Mouse (Mus musculus) cerebellum, adult 18-20 months (tissue): Measurements from ENCODE around the gene Tectb.
A peak's percentile ranks its signal among the peaks of the same experiment; 100 is the strongest.
"Not testable (repeated sequence)": the region's sequence is repeated elsewhere in the genome, so short reads cannot be mapped to it uniquely, and the experiment has no call there.

Experiments used
- DNase-seq, 2 experiments: peaks; one replicate each; pipeline ENCODE4 v3.0.0; 2021

Tectb gene

DNA sequence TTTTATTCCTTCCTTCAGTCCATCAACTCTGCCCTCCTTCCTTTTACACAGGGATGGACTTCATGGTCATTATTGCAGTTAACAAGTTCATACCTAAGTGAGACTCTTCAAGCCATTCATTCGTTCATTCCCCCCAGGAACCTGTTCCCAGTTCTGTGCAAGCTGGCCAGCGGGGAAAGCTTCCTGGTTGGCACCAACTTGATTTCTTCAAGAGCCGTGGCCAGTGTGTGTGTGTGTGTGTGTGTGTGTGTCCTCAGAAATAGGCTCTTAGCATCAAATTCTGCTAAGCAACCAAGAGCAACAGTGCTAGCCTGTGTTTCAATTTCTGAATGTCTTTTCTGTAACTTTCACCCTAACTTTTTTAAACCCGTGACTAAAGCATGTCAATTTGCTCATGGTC lies 14.6 kb upstream of the Tectb start:
- DNase-seq: no peak

DNA sequence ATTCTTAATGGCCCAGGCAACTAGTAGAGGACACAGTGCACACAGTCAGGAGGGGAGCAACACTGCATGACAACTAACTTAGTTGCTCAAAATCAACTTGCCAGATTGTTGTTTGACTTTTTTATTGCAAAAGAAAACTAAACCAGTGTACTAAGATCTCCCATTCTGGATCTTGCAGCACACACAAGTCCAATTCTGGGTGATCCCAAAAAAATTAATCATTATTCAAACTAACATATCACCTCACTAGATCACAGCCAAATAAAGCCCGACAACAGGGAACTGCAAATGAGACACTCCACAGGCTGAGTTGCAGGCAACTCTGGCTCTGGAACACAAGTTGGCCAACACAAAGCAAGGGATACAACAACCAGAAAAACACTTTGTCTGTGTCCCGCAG lies 13.8 kb upstream of the Tectb start:
- no peak for DNase-seq

DNA sequence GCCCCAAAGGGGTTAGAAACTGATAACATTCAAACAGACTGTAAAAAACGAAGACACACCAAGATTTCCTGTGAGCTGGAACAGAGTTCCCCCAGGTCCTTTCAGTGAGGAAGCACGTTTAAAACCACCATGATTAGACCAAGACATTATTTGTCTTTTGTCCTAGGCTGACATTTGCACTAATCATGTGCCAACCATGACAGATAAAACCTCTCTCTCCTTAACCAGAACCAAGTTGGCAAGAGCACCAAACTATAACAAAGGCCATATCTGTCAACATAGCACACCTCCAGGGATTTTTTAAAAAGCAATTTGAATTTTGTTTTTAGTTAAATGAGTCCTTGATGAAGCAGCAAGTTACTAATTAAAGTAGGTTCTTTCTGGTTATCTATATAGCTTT lies 12.8 kb upstream of the Tectb start:
- no peak for DNase-seq

DNA sequence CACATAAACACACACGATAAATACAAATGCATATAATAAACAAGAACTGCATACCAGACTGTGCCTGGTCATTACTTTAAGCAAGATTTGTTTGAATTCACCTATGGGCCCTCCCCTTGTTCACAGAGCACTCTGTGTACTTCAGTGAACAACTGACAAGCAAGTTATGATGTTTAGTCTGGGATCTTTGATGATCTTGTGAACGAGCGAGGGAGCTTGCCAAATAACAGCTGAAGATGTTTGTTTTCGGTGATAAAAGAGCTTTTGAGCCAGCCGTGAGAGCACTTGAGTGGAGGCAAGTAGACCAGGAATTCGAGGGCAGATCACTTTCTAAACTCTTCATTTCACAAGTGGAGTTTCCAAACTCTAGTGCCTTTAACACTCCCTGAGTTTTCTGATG lies 12.2 kb upstream of the Tectb start:
- no peak for DNase-seq

DNA sequence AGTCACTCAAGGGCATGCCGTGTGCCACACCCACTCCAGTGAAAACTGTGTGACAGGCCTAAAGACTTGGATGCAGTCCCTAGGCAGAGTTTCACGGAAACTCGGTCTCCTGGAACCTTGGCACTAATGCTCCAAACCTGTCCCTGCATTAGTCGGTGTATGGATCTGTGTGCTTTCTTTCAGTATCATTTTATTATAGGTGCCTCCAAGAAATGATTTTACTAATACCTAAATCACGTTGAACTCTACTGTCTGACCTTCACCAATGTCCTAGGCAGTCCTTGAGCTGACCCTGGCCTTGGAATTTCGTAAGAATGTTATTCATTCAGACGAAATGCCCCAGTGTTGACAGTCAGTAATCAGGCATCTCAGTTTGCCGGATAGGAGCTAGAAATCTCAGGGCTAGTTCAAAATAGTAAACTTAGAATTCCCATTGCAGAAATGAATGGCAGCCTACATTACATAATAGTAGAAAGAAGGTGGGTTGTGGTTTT lies 11.2 kb upstream of the Tectb start:
- not testable (repeated sequence) for DNase-seq

DNA sequence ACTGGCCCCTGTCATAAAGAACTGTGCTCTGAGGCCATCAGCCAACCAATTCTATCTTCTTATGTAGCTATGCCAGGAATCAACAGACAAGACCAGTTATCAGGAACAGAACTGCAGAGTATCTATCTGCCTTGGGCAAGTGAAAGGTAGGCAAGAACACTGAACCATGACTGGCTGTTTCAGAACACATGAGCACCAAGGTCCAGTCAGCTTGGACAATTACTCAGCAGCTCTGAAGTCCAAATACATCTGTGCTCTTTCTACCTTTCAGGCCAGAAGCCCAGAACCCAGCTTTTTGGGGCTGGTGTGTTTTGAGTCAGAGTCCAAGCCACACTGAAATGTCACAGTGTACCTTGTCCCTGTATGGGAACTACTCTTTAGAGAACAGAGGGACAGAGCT lies 10.1 kb upstream of the Tectb start:
- DNase-seq: no peak

DNA sequence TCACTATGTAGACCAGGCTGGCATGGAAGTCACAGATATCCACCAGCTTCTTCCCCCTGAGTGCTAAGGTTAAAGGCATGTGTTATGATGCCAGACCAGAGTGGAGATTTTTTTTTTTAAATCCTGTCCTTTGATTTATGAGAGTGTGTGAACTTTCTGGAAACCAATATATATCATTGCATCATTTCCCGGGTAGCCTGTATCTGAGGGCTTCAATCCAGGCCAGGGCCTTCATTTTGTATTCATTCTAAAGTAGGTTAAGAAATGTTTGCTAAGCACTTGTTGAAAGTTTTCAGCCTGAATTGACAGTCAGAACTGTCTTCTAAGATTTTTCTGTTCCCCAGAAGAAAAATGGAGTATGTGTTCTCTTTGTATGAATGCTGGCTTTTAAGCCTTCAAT lies 8.9 kb upstream of the Tectb start:
- DNase-seq: no peak

DNA sequence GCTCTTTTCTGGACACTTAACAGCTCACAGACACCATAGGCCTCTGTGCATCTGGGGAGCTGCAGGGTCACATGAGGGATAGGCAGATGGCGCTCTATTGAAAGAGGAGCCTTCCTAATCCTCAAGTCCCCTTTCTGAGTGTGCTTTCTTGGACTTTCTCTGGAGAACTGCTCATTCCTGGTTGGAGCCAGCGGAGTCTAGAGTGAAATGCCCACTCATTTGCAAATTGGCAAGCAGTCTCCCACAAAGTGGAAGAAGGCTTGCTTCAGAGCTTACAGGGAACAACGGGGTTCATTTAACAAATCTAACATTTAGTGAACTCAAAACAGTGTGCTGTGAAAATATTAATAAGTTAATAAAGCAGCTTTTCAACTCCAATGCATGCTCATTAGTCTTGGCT lies 3.4 kb upstream of the Tectb start:
- no peak for DNase-seq

DNA sequence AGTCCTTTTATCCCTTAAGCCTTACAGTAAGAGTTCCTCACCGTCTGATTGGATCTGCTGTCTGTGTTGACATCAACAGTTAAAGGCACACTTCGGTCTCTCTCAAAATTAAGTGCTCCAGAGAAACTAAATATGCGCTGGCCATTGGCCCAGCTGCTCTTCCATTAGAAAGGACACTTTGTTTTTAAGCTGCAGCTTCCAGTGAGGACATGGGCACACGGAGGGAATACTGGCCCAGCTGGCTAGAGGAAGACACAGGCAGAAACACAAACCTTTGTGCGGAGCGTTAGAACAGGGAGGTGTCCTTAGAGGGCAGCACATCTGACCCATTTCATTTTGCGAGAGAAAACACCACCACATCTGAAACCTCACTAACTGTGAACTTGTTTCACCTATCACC lies 3.9 kb downstream of the Tectb start:
- DNase-seq: no peak

DNA sequence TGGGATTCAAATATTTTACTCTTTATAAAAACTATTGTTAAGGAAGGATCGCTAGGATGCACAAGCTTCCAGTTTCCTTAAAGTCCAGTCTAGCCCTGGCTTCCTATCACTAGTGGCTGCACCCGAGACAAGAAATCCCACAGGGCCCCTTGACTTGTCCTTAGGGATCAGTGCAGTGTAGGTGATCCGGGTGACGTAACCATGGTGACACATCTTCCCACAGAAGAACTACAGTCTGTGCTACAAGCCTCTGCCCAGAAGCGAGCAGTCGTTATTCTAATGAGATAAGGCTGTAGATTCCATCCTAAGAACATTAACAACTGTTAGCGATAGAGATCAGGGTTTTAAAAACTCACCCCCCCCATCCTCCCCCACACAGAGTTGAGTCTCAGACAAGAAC lies 4.5 kb downstream of the Tectb start:
- no peak for DNase-seq

DNA sequence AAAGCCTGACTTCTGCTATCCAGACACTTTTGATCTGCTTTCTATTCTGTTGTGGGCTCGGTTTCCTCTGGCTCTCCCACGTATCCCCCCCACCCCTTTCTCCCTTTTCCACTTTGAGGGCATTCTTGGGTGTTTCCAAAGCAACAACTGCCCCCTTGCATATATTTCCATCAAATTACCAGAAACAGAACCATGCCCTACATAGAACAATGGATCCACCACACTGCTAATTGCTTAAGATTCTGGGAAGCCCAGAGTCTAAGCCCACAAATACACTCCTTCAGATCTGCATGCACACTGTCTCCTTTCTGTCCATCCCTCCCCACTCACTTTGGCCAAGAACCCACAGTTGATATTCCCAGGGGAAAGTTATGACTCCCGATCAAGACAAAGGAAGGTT lies 5.1 kb downstream of the Tectb start:
- DNase-seq: no peak

DNA sequence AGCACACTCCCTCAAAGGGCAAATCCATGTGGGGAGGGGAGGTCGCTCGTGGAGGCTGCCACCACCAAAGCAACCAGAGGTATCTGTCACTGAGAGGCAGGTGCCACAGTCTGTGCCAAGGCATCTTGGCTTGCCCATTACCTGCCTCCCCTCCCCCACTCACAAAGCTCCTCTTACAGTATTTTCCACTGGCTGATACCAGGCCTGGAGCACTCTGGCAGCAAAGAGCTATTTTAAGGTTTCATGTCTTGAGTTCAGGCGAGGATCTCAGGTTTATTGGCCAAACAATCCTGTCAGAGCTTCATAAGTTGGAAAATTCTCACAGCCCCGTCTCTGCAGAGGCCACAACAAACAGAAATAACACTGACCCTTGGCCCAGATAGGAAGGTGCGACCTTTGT lies 9.5 kb downstream of the Tectb start:
- no peak for DNase-seq

DNA sequence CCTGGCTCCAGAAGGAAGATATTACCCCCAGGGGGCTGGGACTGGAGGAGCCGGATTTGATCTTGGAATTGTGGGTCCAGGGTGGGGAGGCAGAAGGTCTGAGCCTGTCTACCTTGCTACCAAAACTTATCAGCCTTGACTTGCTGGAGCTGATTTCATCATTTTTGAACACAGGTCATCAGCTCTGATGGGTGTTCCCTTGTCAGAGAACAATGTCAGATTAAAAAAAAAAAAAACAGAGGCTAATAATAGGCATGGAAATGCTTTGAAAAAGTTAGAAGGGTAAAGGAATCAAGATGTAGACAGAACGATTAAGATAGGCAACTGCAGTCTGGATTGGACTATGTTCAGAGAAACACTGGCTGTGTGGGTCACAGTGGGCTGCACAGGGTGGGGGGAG lies 11.1 kb downstream of the Tectb start:
- DNase-seq: no peak

DNA sequence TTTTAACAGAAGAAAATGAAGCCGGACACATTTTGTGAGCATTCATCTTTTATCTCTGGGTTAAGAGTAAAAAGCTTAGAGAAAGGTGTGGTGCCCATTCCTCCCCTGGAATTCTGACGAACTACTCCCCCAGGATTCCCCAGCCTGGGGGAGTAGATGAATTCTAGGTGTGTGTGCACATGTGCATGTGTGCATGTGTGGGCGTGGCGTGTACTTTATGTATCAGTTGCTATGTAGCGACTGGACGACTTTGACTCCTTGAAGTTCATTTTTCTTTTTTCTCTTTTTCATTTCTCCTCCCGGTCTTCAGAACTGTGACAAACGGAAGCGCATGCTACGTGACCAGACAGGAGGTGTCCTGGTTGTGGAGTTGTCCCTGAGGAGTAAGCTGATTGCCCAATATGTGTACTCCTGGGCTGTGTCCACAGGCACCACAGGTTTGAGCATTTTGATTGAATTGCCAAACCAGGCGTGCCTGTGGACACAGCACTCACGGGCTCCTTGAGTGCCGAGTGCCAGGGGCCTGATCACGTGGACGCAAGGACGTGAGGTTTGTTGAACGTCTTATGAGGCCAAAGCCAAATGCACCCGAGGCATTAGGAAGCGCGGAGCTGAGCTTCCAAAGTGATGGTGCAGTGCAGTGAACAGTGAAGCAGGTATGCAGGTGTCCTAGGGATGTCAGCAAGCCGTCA lies 11.9 kb downstream of the Tectb start:
- no peak for DNase-seq

DNA sequence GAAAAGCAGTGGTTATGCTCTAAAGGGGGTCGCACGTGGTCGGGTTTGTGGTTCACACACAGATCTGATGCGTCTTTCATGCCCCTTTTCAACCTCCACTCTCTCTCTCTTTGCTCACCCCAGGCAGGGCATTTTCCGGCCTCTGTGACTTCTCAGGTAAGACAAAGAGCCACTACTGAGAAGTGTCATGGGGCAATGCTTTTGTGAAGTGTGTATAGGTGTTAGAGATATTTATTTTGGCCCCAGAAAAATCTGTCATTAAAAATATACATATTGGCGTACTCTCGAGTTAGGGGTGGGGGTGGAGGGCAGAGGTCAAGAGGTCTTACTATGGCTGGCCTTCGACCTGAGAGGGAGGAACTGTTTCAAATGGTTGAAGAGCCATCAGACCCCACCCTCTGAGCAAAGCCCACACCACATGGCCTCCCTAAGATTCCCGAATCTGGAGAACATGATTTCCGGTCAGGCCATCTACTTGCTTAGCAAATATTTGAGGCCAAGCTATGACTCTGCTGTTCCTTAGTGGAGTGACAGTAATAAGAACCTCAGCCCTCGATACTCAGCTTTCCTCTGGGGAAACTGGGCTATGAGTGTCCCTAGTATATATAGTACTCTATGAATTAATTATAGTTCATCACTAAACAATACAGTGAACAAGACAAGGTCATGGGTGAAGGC lies 13.3 kb downstream of the Tectb start:
- no peak for DNase-seq

DNA sequence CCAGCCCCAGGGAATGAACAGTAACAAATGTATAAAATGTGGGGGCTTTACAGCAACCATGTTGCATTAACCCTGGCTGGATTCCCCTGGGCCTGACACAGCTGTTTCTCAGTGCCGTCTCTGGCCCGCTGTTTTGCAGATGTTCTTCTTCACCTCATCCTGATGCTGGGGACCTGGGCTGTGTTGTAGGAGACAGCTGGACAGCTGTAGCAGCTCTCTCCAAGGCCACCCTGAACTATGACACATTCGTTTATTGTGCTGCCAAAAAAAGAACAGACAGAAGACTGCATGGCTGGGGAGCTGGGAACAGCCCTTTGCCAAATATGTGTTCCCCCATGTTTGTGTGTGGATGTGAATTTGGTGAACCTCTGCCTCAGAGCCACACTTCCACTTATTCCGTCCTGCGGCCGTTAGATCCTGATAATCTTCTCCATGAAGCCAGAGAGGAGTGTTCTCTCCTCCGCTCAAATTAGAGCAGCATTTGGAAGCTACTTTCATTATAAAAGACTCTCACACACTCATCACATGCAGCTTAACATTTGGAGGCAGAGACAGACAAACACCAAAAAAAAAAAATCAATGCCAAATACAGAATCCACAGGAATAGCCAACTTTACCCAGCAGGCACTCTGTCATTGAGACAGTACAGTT lies 14.1 kb downstream of the Tectb start:
- DNase-seq: no peak

DNA sequence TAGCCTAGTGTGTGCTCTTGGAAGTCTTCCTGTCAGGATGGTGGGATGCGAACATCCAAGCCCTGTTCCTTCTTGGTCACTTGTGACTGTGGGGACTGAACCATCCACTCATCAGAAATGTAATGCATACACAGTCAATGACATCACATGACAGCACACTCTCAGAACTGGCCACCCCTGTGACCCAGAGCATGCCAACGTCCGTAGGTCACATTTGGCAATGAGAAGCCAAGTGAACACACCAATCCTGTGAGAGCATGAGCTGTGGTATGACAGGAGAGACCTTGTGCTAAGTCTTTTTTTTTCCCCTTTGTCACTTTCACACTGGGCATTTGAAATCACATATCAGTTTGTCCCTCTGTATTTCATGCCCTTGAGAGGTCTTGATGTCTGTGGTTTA lies 15.0 kb downstream of the Tectb start:
- DNase-seq: no peak

DNA sequence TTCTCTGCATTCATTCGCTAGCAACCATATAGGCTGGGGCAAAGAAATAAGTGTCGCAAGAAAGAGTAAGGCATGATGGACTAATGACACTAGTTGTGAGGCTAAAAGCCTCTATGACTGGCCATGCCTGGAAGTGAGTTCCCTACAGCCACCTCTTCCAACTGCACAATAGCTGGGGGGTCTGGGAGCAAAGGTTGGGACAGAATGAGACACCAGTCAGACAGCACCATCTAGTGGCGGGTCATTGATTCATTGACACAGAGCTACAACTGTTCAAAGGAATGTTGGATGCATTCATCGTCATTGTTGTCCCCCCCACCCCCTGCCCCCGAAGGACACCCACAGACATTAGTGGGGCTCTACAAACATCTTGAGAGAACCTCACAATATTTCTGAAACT lies 17.8 kb downstream of the Tectb start:
- peak; percentile 35 to 37 for DNase-seq

DNA sequence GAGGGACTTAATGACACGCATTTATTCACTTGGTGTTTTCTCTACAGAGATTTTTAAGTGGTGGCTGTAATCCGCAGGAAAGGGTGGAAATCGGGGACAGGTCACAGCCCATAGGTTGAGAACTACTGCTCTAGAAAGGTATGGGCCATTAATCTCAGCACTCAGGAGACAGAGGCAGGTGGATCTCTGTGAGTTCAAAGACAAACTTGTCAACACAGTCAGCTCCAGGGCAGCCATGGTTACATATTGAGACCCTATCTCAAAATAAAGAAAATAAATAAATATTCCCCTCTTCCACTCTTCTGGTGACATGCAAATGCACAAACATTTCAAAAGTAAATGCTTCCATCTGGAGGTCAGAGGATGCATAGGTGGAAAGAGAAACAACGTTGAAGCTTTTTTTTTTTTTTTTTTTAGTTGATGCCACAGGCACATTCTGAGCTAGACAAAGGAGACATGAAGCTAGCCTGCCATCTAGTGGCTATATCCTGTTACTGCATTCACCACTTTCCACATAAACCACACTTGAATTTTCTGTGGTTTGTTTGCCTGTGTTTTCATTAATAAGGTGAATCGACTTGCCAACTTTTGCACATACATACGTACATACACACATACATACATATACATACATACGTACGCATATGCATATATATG lies 26.1 kb downstream of the Tectb start:
- DNase-seq: peak; percentile 37 to 47

DNA sequence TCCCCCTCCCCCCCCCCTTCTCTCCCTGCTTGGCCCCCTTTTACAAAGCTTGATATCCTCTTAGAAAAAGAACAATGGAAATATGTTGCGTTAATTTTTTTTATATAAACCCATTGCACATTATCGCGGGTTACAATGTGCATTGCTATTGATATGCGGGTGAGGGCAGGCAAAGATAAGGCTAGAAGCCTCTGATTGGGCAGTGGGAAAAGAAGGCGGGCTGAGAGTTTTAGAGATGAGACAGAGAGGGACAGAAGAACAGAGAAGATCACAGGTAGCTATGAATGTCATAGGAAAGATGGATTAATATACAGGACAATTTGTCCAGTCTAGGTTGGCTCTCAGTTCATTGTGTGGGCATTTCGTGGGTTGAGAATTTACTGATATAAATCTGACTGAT lies 26.7 kb downstream of the Tectb start:
- DNase-seq: no peak

DNA sequence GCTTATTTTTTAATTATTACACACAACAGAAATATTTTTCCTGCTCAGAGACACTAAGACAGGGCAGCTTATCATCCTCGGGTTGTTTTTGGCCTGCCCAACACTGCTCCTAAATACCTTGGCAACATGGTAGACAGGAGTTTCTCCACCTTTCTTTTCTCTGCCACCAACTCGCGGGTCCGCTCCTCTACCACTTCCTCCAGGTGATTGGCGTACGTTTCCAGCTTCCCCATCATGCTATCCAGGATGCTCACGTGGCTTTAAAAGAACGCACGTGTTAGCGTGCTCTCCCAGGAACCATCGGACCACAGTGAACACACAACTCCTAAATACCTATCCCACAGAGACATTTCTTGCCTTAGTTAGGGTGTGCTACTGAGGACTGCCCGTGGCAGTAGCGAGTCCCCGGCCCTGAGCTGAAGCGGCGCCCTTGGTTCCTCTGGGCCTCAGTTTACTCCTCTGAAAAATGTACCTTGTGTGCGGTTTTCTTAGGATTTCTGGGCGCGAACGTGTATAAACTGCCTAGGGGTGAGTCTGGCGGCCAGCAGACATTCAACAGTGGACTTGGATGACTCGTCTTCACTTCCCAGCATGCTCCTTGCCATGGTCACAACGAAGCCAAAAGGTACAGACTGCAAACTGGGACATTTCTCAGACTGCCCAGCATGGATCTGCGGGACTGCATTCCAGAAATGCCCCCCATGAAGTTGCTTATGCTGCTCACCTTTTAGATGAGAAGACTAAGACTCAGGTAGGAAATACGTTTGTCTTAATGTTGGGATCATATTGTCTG lies 27.4 kb downstream of the Tectb start:
- no peak for DNase-seq

DNA sequence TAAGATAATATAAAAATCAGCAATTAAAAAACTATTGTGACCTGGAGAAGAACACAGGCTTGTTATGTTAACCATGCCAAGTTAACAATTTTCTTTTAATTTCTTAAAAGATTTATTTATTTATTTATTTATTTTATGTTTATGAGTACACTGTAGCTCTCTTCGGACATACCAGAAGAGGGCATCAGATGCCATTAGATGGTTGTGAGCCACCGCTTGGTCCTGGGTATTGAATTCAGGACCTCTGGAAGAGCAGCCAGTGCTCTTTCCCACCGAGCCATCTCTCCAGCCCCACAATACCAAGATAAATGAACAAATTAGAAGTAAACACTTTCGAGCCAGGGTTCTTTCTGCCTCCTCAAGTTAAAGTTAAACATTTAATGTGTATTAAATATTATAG lies 28.1 kb downstream of the Tectb start:
- no peak for DNase-seq

DNA sequence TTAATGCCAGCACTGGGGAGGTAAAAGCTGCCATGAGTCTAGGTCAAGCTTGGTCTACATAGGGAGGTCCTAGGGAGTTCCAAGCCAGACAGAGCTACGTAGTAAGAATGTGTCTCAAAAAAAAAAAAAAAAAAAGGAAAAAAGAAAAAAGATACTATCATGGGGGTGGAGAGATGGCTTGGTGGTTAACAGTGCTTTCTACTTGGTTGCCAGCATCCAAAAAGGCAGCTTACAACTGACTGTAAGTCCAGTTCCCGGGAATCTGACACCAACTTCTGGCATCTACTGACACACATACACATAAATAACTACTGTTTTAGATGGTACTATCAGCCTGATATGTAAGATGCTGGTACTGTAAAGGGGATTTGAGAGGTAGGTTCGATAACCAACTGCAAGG lies 28.6 kb downstream of the Tectb start:
- no peak for DNase-seq
